Mouse (Mus musculus): ENCODE data around the gene Amotl1. TPM values are rescaled to one million over a fixed set of nuclear protein-coding genes. Genes with fewer than 3 reads are reported as not detected.
"Not testable (repeated sequence)": the region's sequence is repeated elsewhere in the genome, so short reads cannot be mapped to it uniquely, and the experiment has no call there.

Amotl1 gene
- 9.9 and 10.9 TPM in 2 replicates for polyA plus RNA-seq (2014; fragmentation: Nextera tagmentation; extraction: Ambion mirVana)

- no peak for ATAC-seq
- Histone ChIP-seq H3K4me1 (ENCODE audit: control insufficient read depth, insufficient read depth, low read length) (peaks cover 3% of the 10 kb centered on the region; the same call in 1 of the 2 replicates), H3K4me2 (ENCODE audit: low read length) (no peak within 1 kb of the TSS), H3K9ac (ENCODE audit: low read length) (no peak within 1 kb of the TSS), H3K36me3 (ENCODE audit: control insufficient read depth, insufficient read depth, low read length) (no peaks in the 10 kb centered on the region), H3K4me3 (ENCODE audit: low read depth, low read length) (no peak within 1 kb of the TSS), H3K27ac (ENCODE audit: low read depth, low read length) (no peak within 1 kb of the TSS), H3K27me3 (replicated peaks; ENCODE audit: control insufficient read depth, insufficient read depth, low read length) (no peaks in the 10 kb centered on the region), H3K9me3 (replicated peaks; ENCODE audit: control insufficient read depth, low read length) (no peaks in the 10 kb centered on the region)
- DNase-seq (ENCODE audit: low spot score) = no peak
- WGBS = 56% methylated on average over 4 of the region's 4 CpGs
Observed at GRCm38 (mm10) chr9:14644956-14645355, at the start of gene Amotl1. TSS of gene Amotl1 (minus strand) at chr9:14645056.

DNA sequence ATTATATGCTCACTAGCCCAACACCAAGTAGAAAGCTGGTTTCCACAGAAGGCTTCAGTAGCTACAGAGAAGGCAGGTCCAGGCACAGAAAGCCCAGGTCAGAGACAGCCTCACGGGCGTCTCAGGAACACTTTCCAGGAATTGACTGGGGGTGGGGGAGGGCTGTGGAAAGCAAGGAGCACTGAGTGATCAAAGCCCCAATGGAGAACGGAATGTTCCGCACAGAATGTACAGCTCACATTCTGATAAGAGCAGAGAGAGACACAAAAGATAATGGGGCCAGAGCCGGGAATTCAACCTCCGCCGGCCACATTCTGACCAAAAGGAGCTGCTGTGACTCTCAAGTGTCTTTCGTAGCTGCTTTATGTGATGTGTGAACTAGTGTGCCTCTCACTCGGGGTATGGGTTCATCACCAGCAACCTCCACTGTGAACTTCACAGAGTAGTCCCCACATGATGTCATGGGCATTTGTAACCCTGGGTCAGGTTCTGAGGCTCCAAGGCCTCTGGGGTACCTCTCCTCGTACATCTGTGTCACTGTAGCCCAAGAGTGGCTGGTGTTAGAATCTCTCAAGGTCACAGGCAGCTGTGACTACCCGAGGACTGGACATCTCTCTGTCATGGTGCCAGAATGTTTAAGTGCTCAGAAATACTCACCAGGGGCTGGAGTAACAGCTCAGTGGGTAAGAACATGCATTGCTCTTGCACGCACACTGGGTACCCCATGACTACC, 44.7 kb upstream of the Amotl1 start:
- Histone ChIP-seq H3K4me3 (ENCODE audit: low read depth, low read length) (no peak overlapping the region), H3K4me2 (ENCODE audit: low read length) (no peak overlapping the region), H3K9ac (ENCODE audit: low read length) (no peak overlapping the region), H3K4me1 (ENCODE audit: control insufficient read depth, insufficient read depth, low read length) (no peaks in the 10 kb centered on the region), H3K27ac (ENCODE audit: low read depth, low read length) (no peak overlapping the region), H3K36me3 (ENCODE audit: control insufficient read depth, insufficient read depth, low read length) (no peaks in the 10 kb centered on the region), H3K27me3 (replicated peaks; ENCODE audit: control insufficient read depth, insufficient read depth, low read length) (no peaks in the 10 kb centered on the region), H3K9me3 (replicated peaks; ENCODE audit: control insufficient read depth, low read length) (no peaks in the 10 kb centered on the region)
- no peak for DNase-seq (ENCODE audit: low spot score)
- 72% methylated on average over 12 of the region's 12 CpGs for WGBS
- no peak for ATAC-seq

DNA sequence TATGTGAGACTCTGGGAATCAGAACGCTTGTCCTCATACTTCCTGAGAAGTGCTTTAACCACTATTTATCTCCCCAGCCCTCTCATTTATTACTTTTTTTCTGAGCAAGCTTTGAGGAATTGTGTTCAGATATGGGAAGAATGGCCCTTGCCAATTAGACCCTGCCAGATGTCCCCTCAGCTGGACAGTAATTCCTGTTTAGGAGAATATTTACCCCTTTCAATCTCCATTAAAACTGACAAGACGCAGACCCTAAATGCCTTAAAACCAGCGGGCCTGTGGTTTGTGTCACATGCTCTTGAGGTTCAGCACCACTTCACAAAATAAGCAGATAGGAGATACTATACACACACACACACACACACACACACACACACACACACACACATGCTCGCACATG, 39.5 kb upstream of the Amotl1 start:
- Histone ChIP-seq H3K36me3 (ENCODE audit: control insufficient read depth, insufficient read depth, low read length) (no peaks in the 10 kb centered on the region), H3K4me2 (ENCODE audit: low read length) (no peak overlapping the region), H3K9ac (ENCODE audit: low read length) (no peak overlapping the region), H3K27me3 (replicated peaks; ENCODE audit: control insufficient read depth, insufficient read depth, low read length) (no peaks in the 10 kb centered on the region), H3K4me3 (ENCODE audit: low read depth, low read length) (no peak overlapping the region), H3K9me3 (replicated peaks; ENCODE audit: control insufficient read depth, low read length) (no peaks in the 10 kb centered on the region), H3K27ac (ENCODE audit: low read depth, low read length) (no peak overlapping the region), H3K4me1 (ENCODE audit: control insufficient read depth, insufficient read depth, low read length) (no peaks in the 10 kb centered on the region)
- 73% methylated on average over 4 of the region's 4 CpGs for WGBS
- DNase-seq (ENCODE audit: low spot score) (no peak), ATAC-seq (no peak)

GRCm38 (mm10) chr9:14682741-14683140, 37.9 kb upstream of the Amotl1 start:
- Histone ChIP-seq H3K4me2 (ENCODE audit: low read length) (no peak overlapping the region), H3K9me3 (replicated peaks; ENCODE audit: control insufficient read depth, low read length) (no peaks in the 10 kb centered on the region), H3K9ac (ENCODE audit: low read length) (no peak overlapping the region), H3K36me3 (ENCODE audit: control insufficient read depth, insufficient read depth, low read length) (no peaks in the 10 kb centered on the region), H3K27ac (ENCODE audit: low read depth, low read length) (no peak overlapping the region), H3K4me1 (ENCODE audit: control insufficient read depth, insufficient read depth, low read length) (no peaks in the 10 kb centered on the region), H3K27me3 (replicated peaks; ENCODE audit: control insufficient read depth, insufficient read depth, low read length) (no peaks in the 10 kb centered on the region), H3K4me3 (ENCODE audit: low read depth, low read length) (no peak overlapping the region)
- ATAC-seq (no peak), DNase-seq (ENCODE audit: low spot score) (no peak)

GRCm38 (mm10) chr9:14680584-14680983, 35.7 kb upstream of the Amotl1 start:
- H3K9me3 ChIP-seq (replicated peaks; ENCODE audit: control insufficient read depth, low read length) = no peaks in the 10 kb centered on the region
- H3K27ac ChIP-seq (ENCODE audit: low read depth, low read length) = no peak overlapping the region
- H3K4me1 ChIP-seq (ENCODE audit: control insufficient read depth, insufficient read depth, low read length) = no peaks in the 10 kb centered on the region
- ATAC-seq (no peak), DNase-seq (ENCODE audit: low spot score) (no peak)
- no peak overlapping the region for H3K4me3 ChIP-seq (ENCODE audit: low read depth, low read length)
- no peaks in the 10 kb centered on the region for H3K36me3 ChIP-seq (ENCODE audit: control insufficient read depth, insufficient read depth, low read length)
- H3K9ac ChIP-seq (ENCODE audit: low read length) = no peak overlapping the region
- WGBS = 52% methylated on average over 2 of the region's 2 CpGs
- no peak overlapping the region for H3K4me2 ChIP-seq (ENCODE audit: low read length)
- no peaks in the 10 kb centered on the region for H3K27me3 ChIP-seq (replicated peaks; ENCODE audit: control insufficient read depth, insufficient read depth, low read length)

- H3K4me3 ChIP-seq (ENCODE audit: low read depth, low read length) = no peak overlapping the region
- no peak for DNase-seq (ENCODE audit: low spot score)
- H3K27ac ChIP-seq (ENCODE audit: low read depth, low read length) = no peak overlapping the region
- no peaks in the 10 kb centered on the region for H3K36me3 ChIP-seq (ENCODE audit: control insufficient read depth, insufficient read depth, low read length)
- no peaks in the 10 kb centered on the region for H3K4me1 ChIP-seq (ENCODE audit: control insufficient read depth, insufficient read depth, low read length)
- no peaks in the 10 kb centered on the region for H3K27me3 ChIP-seq (replicated peaks; ENCODE audit: control insufficient read depth, insufficient read depth, low read length)
- H3K9me3 ChIP-seq (replicated peaks; ENCODE audit: control insufficient read depth, low read length) = no peaks in the 10 kb centered on the region
- H3K4me2 ChIP-seq (ENCODE audit: low read length) = no peak overlapping the region
- no peak overlapping the region for H3K9ac ChIP-seq (ENCODE audit: low read length)
- WGBS = 60% methylated on average over 9 of the region's 9 CpGs
- ATAC-seq = no peak
Observed at GRCm38 (mm10) chr9:14675707-14676691, 31.1 kb upstream of the Amotl1 start.

- ATAC-seq (no peak), DNase-seq (ENCODE audit: low spot score) (no peak)
- Histone ChIP-seq H3K4me2 (ENCODE audit: low read length) (no peak overlapping the region), H3K4me3 (ENCODE audit: low read depth, low read length) (no peak overlapping the region), H3K9ac (ENCODE audit: low read length) (no peak overlapping the region), H3K4me1 (ENCODE audit: control insufficient read depth, insufficient read depth, low read length) (no peaks in the 10 kb centered on the region), H3K27me3 (replicated peaks; ENCODE audit: control insufficient read depth, insufficient read depth, low read length) (no peaks in the 10 kb centered on the region), H3K27ac (ENCODE audit: low read depth, low read length) (no peak overlapping the region), H3K36me3 (ENCODE audit: control insufficient read depth, insufficient read depth, low read length) (no peaks in the 10 kb centered on the region), H3K9me3 (replicated peaks; ENCODE audit: control insufficient read depth, low read length) (no peaks in the 10 kb centered on the region)
- 91% methylated on average over 8 of the region's 8 CpGs for WGBS
Observed at GRCm38 (mm10) chr9:14674506-14674905, 29.6 kb upstream of the Amotl1 start.

- Histone ChIP-seq H3K27me3 (replicated peaks; ENCODE audit: control insufficient read depth, insufficient read depth, low read length) (no peaks in the 10 kb centered on the region), H3K4me2 (ENCODE audit: low read length) (no peak overlapping the region), H3K9me3 (replicated peaks; ENCODE audit: control insufficient read depth, low read length) (no peaks in the 10 kb centered on the region), H3K9ac (ENCODE audit: low read length) (no peak overlapping the region), H3K36me3 (ENCODE audit: control insufficient read depth, insufficient read depth, low read length) (no peaks in the 10 kb centered on the region), H3K27ac (ENCODE audit: low read depth, low read length) (no peak overlapping the region), H3K4me3 (ENCODE audit: low read depth, low read length) (no peak overlapping the region), H3K4me1 (ENCODE audit: control insufficient read depth, insufficient read depth, low read length) (no peaks in the 10 kb centered on the region)
- ATAC-seq (no peak), DNase-seq (ENCODE audit: low spot score) (no peak)
- WGBS = 86% methylated on average over 4 of the region's 4 CpGs
Observed at GRCm38 (mm10) chr9:14673109-14673508, 28.3 kb upstream of the Amotl1 start.

GRCm38 (mm10) chr9:14671965-14672364, 27.1 kb upstream of the Amotl1 start:
- H3K27me3 ChIP-seq (replicated peaks; ENCODE audit: control insufficient read depth, insufficient read depth, low read length); H3K36me3 ChIP-seq (ENCODE audit: control insufficient read depth, insufficient read depth, low read length); H3K4me3 ChIP-seq (ENCODE audit: low read depth, low read length); DNase-seq (ENCODE audit: low spot score); H3K9ac ChIP-seq (ENCODE audit: low read length); H3K9me3 ChIP-seq (replicated peaks; ENCODE audit: control insufficient read depth, low read length); H3K27ac ChIP-seq (ENCODE audit: low read depth, low read length); H3K4me2 ChIP-seq (ENCODE audit: low read length); ATAC-seq; H3K4me1 ChIP-seq (ENCODE audit: control insufficient read depth, insufficient read depth, low read length): not testable (repeated sequence)
- WGBS = 31% methylated on average over 5 of the region's 5 CpGs

Measured in forebrain, embryonic 14.5 days (tissue).